Mouse (Mus musculus) liver, embryonic 16.5 days (tissue): ENCODE results near the gene Eya4. TPM values are rescaled to one million over a fixed set of nuclear protein-coding genes. Genes with fewer than 3 reads are reported as not detected.

Experiments used
- ATAC-seq: fragments of 200-750 bp; cut with Nextera tagmentation; 2 replicates; pipeline ENCODE4 v1.8.0; 2017; ENCODE audit warnings: low read depth, mild to moderate bottlenecking, moderate number of reproducible peaks, moderate library complexity
- H3K27ac ChIP-seq: fragments of 300-500 bp; sonication (generic); 2 replicates; pipeline ENCODE4 v1.5.1; 2014; ENCODE audit warnings: mild to moderate bottlenecking, low read length
- H3K27me3 ChIP-seq: fragments of 300-500 bp; sonication (generic); 2 replicates; pipeline ENCODE4 v1.6.1; 2014; ENCODE audit warnings: low read depth, low read length, mixed read lengths; ENCODE audit not compliant: control insufficient read depth, insufficient read depth
- H3K36me3 ChIP-seq: fragments of 300-500 bp; sonication (generic); 2 replicates; pipeline ENCODE4 v1.6.1; 2014; ENCODE audit warnings: mild to moderate bottlenecking; ENCODE audit not compliant: control insufficient read depth, insufficient read depth
- H3K4me1 ChIP-seq: fragments of 300-500 bp; sonication (generic); 2 replicates; pipeline ENCODE4 v1.6.1; 2014; ENCODE audit warnings: low read depth, low read length, mixed read lengths; ENCODE audit not compliant: control insufficient read depth
- H3K4me2 ChIP-seq: fragments of 300-500 bp; sonication (generic); 2 replicates; pipeline ENCODE4 v1.6.1; 2014; ENCODE audit warnings: low read depth, low read length, mixed read lengths
- H3K4me3 ChIP-seq: fragments of 300-500 bp; sonication (generic); 2 replicates; pipeline ENCODE4 v1.5.1; 2014; ENCODE audit warnings: low read depth, mild to moderate bottlenecking, low read length
- H3K9ac ChIP-seq: fragments of 300-500 bp; sonication (generic); 2 replicates; pipeline ENCODE4 v1.6.1; 2014; ENCODE audit warnings: low read depth, low read length
- H3K9me3 ChIP-seq: fragments of 300-500 bp; sonication (generic); replicated peaks from 2 replicates; pipeline ENCODE4 v1.6.1; 2016; ENCODE audit warnings: low read length; ENCODE audit not compliant: control insufficient read depth
- WGBS: fragments of 180-500 bp; shearing (Covaris S2); extraction: QIAGEN DNeasy Blood & Tissue Kit; methylation state at CpG from one replicate; pipeline ENCODE4 v1.1.7; 2014; ENCODE audit not compliant: insufficient replicate concordance; 5-methylcytosine and 5-hydroxymethylcytosine counted together
- polyA plus RNA-seq: library from polyadenylated mRNA; unstranded; fragments of >200 nt; fragmentation: Nextera tagmentation; extraction: Ambion mirVana; gene quantifications from 2 replicates; pipeline ENCODE4 v1.2.1, GENCODE M21; 2015

Gene Eya4
- polyA plus RNA-seq, 1 experiment from 2014 or later = 0.11 TPM

GRCm38 (mm10) chr10:23144616-23145015, 206.0 kb downstream of the Eya4 start:
- 44% methylated on average over 2 of the region's 2 CpGs for WGBS
- no peaks in the 10 kb centered on the region for H3K4me1 ChIP-seq
- H3K4me2 ChIP-seq = no peak overlapping the region
- no peaks in the 10 kb centered on the region for H3K27me3 ChIP-seq
- H3K36me3 ChIP-seq = no peaks in the 10 kb centered on the region
- no peaks in the 10 kb centered on the region for H3K9me3 ChIP-seq
- ATAC-seq = no peak
- H3K27ac ChIP-seq = no peak overlapping the region
- H3K9ac ChIP-seq = no peak overlapping the region
- no peak overlapping the region for H3K4me3 ChIP-seq

GRCm38 (mm10) chr10:23127947-23128346, 222.6 kb downstream of the Eya4 start:
- H3K4me3 ChIP-seq = no peak overlapping the region

DNA sequence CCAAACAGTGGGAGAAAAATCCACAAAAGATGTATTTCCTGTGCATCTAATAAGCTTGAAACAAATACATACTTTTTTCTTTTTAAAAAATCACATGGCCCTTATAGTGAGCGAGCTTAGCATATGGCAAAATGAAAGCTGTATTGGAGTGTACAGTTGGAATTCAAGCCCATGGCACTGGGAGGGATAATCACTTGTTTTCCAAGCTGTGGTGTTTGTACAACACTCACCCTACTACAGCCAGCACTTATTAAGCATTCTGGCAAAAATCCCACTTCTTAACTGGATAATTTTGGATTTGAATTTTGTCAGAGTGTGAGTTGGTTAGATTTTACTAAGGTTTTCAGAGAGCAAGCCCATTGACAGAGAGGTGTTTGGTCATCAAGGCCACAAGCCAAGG, 223.4 kb downstream of the Eya4 start:
- H3K27ac ChIP-seq = no peak overlapping the region
- H3K4me1 ChIP-seq = no peaks in the 10 kb centered on the region
- no peaks in the 10 kb centered on the region for H3K36me3 ChIP-seq
- H3K4me3 ChIP-seq = no peak overlapping the region
- H3K9me3 ChIP-seq = no peaks in the 10 kb centered on the region
- no peak overlapping the region for H3K9ac ChIP-seq
- 55% methylated on average over 1 of the region's 1 CpGs for WGBS
- no peak overlapping the region for H3K4me2 ChIP-seq
- no peak for ATAC-seq
- no peaks in the 10 kb centered on the region for H3K27me3 ChIP-seq

More at GRCm38 (mm10) chr10:23127947-23128346, 222.6 kb downstream of the Eya4 start:
- no peaks in the 10 kb centered on the region for H3K4me1 ChIP-seq
- no peaks in the 10 kb centered on the region for H3K9me3 ChIP-seq
- H3K27me3 ChIP-seq = no peaks in the 10 kb centered on the region
- no peak for ATAC-seq
- no peak overlapping the region for H3K4me2 ChIP-seq
- WGBS = 45% methylated on average over 1 of the region's 1 CpGs
- H3K36me3 ChIP-seq = no peaks in the 10 kb centered on the region
- no peak overlapping the region for H3K9ac ChIP-seq
- no peak overlapping the region for H3K27ac ChIP-seq

DNA sequence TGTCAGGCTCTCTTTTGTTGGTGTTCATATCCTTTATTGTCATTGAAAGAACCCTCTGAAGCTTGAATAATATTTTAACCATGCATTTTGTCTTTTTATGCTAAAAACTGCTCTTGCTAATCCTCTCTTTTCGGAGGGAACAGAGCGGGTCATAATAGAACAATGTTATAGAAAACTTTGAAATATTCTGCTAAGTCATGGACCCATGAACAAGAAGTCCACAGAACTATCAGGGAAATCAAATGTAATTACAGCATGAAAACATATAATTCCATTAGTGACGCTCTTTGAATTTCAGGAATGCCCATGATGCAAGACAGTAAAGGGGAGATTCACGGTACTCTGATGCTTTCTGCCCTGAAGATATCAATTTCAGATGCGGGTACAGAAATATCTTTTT, 224.1 kb downstream of the Eya4 start:
- H3K9me3 ChIP-seq = no peaks in the 10 kb centered on the region
- no peaks in the 10 kb centered on the region for H3K36me3 ChIP-seq
- H3K4me1 ChIP-seq = no peaks in the 10 kb centered on the region
- no peaks in the 10 kb centered on the region for H3K27me3 ChIP-seq
- no peak overlapping the region for H3K4me3 ChIP-seq
- 72% methylated on average over 5 of the region's 5 CpGs for WGBS
- no peak for ATAC-seq
- H3K9ac ChIP-seq = no peak overlapping the region
- no peak overlapping the region for H3K27ac ChIP-seq
- no peak overlapping the region for H3K4me2 ChIP-seq

- H3K27me3 ChIP-seq = no peaks in the 10 kb centered on the region
- H3K4me3 ChIP-seq = no peak overlapping the region
- 37% methylated on average over 2 of the region's 2 CpGs for WGBS
- no peaks in the 10 kb centered on the region for H3K9me3 ChIP-seq
- no peak overlapping the region for H3K4me2 ChIP-seq
- no peak for ATAC-seq
- no peaks in the 10 kb centered on the region for H3K36me3 ChIP-seq
- no peak overlapping the region for H3K9ac ChIP-seq
- no peak overlapping the region for H3K27ac ChIP-seq
- no peaks in the 10 kb centered on the region for H3K4me1 ChIP-seq
Observed at GRCm38 (mm10) chr10:23120437-23120836, 230.1 kb downstream of the Eya4 start.

DNA sequence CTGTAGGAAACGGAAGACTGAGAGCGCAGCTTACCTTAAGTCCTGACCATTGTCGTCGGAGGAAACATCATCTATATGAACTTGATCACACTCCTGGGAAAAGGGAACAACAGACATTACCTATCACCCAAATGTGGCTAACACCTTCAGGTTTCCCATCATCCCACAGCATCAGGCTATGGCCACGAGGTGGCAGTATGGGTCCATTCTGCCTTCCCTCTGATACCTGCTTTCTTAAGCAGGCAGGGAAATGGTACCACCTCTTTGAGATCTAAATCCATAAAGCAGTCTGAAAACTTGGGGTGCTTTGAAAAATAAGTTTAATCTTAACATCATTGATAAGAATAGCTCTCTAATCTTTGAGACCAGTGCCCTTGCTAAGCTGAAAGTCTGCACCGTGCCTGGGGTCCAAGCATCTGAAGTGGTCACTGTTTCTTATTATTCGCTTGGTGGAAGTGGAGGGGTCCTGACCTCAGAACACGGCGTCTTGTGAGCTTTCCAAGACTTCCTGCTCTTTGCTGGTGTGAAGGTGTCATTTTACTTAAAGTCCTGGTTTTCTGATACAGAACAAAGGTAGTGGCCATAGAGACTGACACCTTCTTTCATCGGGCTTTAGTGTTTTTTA, 233.7 kb downstream of the Eya4 start:
- 0 out of 2 replicates have a peak, but pooled peaks have one; percentile 53 for ATAC-seq

DNA sequence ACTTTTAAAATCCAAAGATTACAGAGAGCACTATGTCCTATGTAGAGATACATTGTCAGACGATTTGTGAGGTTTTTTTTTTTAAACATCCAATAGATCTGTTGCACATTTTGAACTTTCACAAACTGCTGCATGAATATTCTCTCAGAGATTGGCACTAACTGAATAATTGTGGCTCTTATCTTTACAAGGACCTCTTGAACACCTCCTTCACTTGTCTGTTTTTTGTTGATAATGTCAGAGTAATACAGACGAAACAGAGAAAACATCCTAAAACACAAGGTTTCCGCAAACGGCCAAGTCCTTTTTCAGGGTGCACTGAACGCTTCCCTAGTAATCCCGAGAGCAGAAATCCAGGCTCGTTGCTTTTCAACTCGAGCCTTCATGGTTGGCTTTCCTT, 234.5 kb downstream of the Eya4 start:
- Histone ChIP-seq H3K4me1 (no peaks in the 10 kb centered on the region), H3K9ac (no peak overlapping the region), H3K27me3 (no peaks in the 10 kb centered on the region), H3K4me3 (no peak overlapping the region), H3K36me3 (no peaks in the 10 kb centered on the region), H3K27ac (no peak overlapping the region), H3K9me3 (no peaks in the 10 kb centered on the region), H3K4me2 (peak overlapping the region; percentile 38)
- 25% methylated on average over 8 of the region's 8 CpGs for WGBS
- ATAC-seq = peak; percentile 30; the same call in 1 of the 2 replicates

More for the DNA sequence above, 233.7 kb downstream of the Eya4 start:
- no peaks in the 10 kb centered on the region for H3K9me3 ChIP-seq
- no peak overlapping the region for H3K4me3 ChIP-seq
- H3K4me2 ChIP-seq = peak overlapping the region; percentile 38
- H3K27ac ChIP-seq = no peak overlapping the region
- H3K4me1 ChIP-seq = no peaks in the 10 kb centered on the region
- H3K36me3 ChIP-seq = no peaks in the 10 kb centered on the region
- WGBS = 41% methylated on average over 10 of the region's 10 CpGs
- no peaks in the 10 kb centered on the region for H3K27me3 ChIP-seq
- no peak overlapping the region for H3K9ac ChIP-seq

- no peaks in the 10 kb centered on the region for H3K27me3 ChIP-seq
- H3K4me2 ChIP-seq = no peak overlapping the region
- H3K9me3 ChIP-seq = no peaks in the 10 kb centered on the region
- no peak overlapping the region for H3K27ac ChIP-seq
- ATAC-seq = no peak
- no peak overlapping the region for H3K9ac ChIP-seq
- H3K4me1 ChIP-seq = no peaks in the 10 kb centered on the region
- WGBS = 28% methylated on average over 3 of the region's 3 CpGs
- no peaks in the 10 kb centered on the region for H3K36me3 ChIP-seq
- no peak overlapping the region for H3K4me3 ChIP-seq
Observed at GRCm38 (mm10) chr10:23115321-23115720, 235.3 kb downstream of the Eya4 start.

DNA sequence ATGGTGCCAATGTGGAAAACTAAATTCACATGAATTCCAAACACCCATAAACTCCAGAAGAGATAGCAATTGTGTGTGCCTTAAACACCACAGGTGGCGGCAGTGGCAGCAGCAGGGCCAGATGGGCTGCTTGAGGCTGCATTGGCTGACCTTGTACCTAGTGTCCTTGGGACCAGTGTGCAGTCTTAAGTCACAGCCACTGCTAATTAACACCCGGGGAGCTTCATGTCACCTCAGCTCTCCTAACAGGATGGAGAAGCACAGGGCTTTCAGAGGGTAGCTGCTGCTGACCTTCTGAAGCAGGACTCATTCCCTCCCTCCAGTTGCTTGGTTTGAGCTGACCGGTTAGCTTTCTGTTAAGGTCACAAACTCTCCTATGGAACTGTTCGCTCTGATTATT, 242.5 kb downstream of the Eya4 start:
- no peaks in the 10 kb centered on the region for H3K27me3 ChIP-seq
- no peak for ATAC-seq
- 64% methylated on average over 4 of the region's 4 CpGs for WGBS
- no peaks in the 10 kb centered on the region for H3K4me1 ChIP-seq
- no peak overlapping the region for H3K9ac ChIP-seq
- no peaks in the 10 kb centered on the region for H3K9me3 ChIP-seq
- no peak overlapping the region for H3K4me3 ChIP-seq
- no peak overlapping the region for H3K27ac ChIP-seq
- H3K4me2 ChIP-seq = no peak overlapping the region
- no peaks in the 10 kb centered on the region for H3K36me3 ChIP-seq
